Mouse (Mus musculus) midbrain, embryonic 15.5 days (tissue): ENCODE results near the gene Kcnj10. TPM values are rescaled to one million over a fixed set of nuclear protein-coding genes. Genes with fewer than 3 reads are reported as not detected.

Experiments
- ATAC-seq: fragments of 200-750 bp; cut with Nextera tagmentation; replicated peaks from 2 replicates; pipeline ENCODE4 v1.8.0; 2017; ENCODE audit warnings: moderate TSS enrichment
- H3K27ac ChIP-seq: fragments of 300-500 bp; sonication (generic); 2 replicates; pipeline ENCODE4 v1.5.1; 2015; ENCODE audit warnings: mild to moderate bottlenecking, inconsistent platforms
- H3K27me3 ChIP-seq: fragments of 300-500 bp; sonication (generic); replicated peaks from 2 replicates; pipeline ENCODE4 v1.6.1; 2015; ENCODE audit warnings: inconsistent platforms
- H3K36me3 ChIP-seq: fragments of 300-500 bp; sonication (generic); replicated peaks from 2 replicates; pipeline ENCODE4 v1.6.1; 2015; ENCODE audit warnings: inconsistent platforms
- H3K4me1 ChIP-seq: fragments of 300-500 bp; sonication (generic); 2 replicates; pipeline ENCODE4 v1.6.1; 2015; ENCODE audit warnings: inconsistent platforms
- H3K4me2 ChIP-seq: fragments of 300-500 bp; sonication (generic); 2 replicates; pipeline ENCODE4 v1.6.1; 2015; ENCODE audit warnings: inconsistent platforms, mild to moderate bottlenecking, moderate library complexity
- H3K4me3 ChIP-seq: fragments of 300-500 bp; sonication (generic); 2 replicates; pipeline ENCODE4 v1.5.1; 2015; ENCODE audit warnings: mild to moderate bottlenecking, inconsistent platforms
- H3K9ac ChIP-seq: fragments of 300-500 bp; sonication (generic); 2 replicates; pipeline ENCODE4 v1.6.1; 2015; ENCODE audit warnings: mild to moderate bottlenecking, inconsistent platforms
- H3K9me3 ChIP-seq: fragments of 300-500 bp; sonication (generic); 2 replicates; pipeline ENCODE4 v1.6.1; 2016; ENCODE audit warnings: inconsistent platforms
- WGBS: fragments of 180-500 bp; shearing (Covaris S2); methylation state at CpG from one replicate; pipeline ENCODE4 v1.1.7; 2015; ENCODE audit warnings: mixed read lengths; 5-methylcytosine and 5-hydroxymethylcytosine counted together
- polyA plus RNA-seq: library from polyadenylated mRNA; unstranded; fragments of >200 nt; fragmentation: Nextera tagmentation; extraction: Ambion mirVana; gene quantifications from 2 replicates; pipeline ENCODE4 v1.2.1, GENCODE M21; 2015

The Kcnj10 gene
- polyA plus RNA-seq, 1 experiment from 2014 or later = 1.8 TPM

- Histone ChIP-seq H3K4me1 (peaks cover 27% of the 10 kb centered on the region), H3K9ac (no peak overlapping the region), H3K27me3 (peaks cover 6% of the 10 kb centered on the region), H3K36me3 (no peaks in the 10 kb centered on the region), H3K4me3 (no peak overlapping the region), H3K9me3 (no peaks in the 10 kb centered on the region), H3K27ac (no peak overlapping the region), H3K4me2 (0 out of 2 replicates have a peak overlapping the region, but pooled peaks have one; percentile 5)
- ATAC-seq = no peak
- WGBS = 91% methylated on average over 16 of the region's 16 CpGs
These were observed 13.6 kb upstream of the Kcnj10 start for GRCm38 (mm10) chr1:172327206-172328001.

DNA sequence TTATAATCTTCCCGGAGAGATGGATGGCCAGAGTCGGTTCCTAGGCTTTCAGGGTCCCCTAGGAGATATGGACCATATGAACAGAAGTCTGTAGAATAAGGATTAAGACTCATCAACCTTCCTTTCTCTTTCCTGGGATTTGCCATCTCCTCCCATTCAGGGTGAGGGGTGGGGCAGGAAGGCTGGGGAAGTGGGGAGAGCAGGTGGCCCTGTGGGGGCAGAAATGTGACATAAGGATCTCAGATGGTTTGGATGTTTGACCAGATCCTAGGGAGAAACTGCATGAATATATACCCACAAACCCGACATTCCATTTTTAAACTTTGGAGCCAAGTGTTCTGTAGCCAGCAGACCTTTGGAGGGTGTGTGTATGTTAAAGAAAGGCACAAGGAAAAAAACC, 13.0 kb upstream of the Kcnj10 start:
- Histone ChIP-seq H3K27me3 (peaks cover 6% of the 10 kb centered on the region), H3K4me3 (no peak overlapping the region), H3K36me3 (no peaks in the 10 kb centered on the region), H3K4me1 (peaks cover 23% of the 10 kb centered on the region), H3K9ac (no peak overlapping the region), H3K27ac (no peak overlapping the region), H3K4me2 (0 out of 2 replicates have a peak overlapping the region, but pooled peaks have one; percentile 5), H3K9me3 (no peaks in the 10 kb centered on the region)
- ATAC-seq = no peak
- 68% methylated on average over 3 of the region's 3 CpGs for WGBS

- Histone ChIP-seq H3K9ac (peak overlapping the region; percentile 60; the same call in 1 of the 2 replicates), H3K27ac (no peak overlapping the region), H3K9me3 (no peaks in the 10 kb centered on the region), H3K4me3 (peak overlapping the region; percentile 42), H3K4me2 (peak overlapping the region; percentile 69), H3K4me1 (peaks cover 23% of the 10 kb centered on the region), H3K27me3 (peaks cover 6% of the 10 kb centered on the region), H3K36me3 (no peaks in the 10 kb centered on the region)
- no peak for ATAC-seq
- WGBS = 85% methylated on average over 7 of the region's 7 CpGs
These were observed 12.5 kb upstream of the Kcnj10 start for GRCm38 (mm10) chr1:172328461-172328860.

GRCm38 (mm10) chr1:172329131-172329530, 11.9 kb upstream of the Kcnj10 start, which contains the start of gene Kcnj9:
Kcnj9 (minus strand) TSS chr1:172329318.
- H3K36me3 ChIP-seq = no peaks in the 10 kb centered on the region
- H3K27me3 ChIP-seq = peaks cover 6% of the 10 kb centered on the region
- peak within 1 kb of the TSS; percentile 61 for H3K27ac ChIP-seq
- WGBS = 13% methylated on average over 9 of the region's 9 CpGs
- peak within 1 kb of the TSS; percentile 60 for H3K9ac ChIP-seq
- H3K4me2 ChIP-seq = peak within 1 kb of the TSS; percentile 69
- ATAC-seq = peak; percentile 93
- H3K4me3 ChIP-seq = peak within 1 kb of the TSS; percentile 42
- H3K4me1 ChIP-seq = peaks cover 23% of the 10 kb centered on the region
- H3K9me3 ChIP-seq = no peaks in the 10 kb centered on the region

DNA sequence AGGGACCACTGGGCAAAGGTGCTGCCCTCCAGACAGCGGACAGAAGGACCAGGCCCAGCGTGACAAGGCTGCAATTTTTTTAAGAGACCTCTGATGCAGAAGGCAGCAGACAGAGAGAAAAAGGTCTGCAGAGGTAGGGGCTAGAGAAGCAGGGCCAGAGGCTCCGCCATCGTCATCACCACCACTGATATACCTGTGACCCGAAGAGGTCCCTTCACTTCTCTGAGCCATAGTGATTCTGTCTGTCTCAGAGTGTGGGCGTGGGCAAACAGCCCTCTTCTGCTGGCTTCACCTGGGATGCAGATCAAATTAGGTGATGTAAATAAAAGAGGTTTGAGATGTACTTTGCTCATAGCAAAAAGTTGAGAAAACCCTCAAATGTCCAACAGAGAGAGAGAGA, 11.4 kb upstream of the Kcnj10 start:
- Histone ChIP-seq H3K27me3 (peaks cover 6% of the 10 kb centered on the region), H3K4me3 (no peak overlapping the region), H3K27ac (peak overlapping the region; percentile 61), H3K9ac (no peak overlapping the region), H3K4me1 (peaks cover 23% of the 10 kb centered on the region), H3K4me2 (peak overlapping the region; percentile 69), H3K36me3 (no peaks in the 10 kb centered on the region), H3K9me3 (no peaks in the 10 kb centered on the region)
- WGBS = 64% methylated on average over 6 of the region's 6 CpGs
- ATAC-seq = peak; percentile 52

DNA sequence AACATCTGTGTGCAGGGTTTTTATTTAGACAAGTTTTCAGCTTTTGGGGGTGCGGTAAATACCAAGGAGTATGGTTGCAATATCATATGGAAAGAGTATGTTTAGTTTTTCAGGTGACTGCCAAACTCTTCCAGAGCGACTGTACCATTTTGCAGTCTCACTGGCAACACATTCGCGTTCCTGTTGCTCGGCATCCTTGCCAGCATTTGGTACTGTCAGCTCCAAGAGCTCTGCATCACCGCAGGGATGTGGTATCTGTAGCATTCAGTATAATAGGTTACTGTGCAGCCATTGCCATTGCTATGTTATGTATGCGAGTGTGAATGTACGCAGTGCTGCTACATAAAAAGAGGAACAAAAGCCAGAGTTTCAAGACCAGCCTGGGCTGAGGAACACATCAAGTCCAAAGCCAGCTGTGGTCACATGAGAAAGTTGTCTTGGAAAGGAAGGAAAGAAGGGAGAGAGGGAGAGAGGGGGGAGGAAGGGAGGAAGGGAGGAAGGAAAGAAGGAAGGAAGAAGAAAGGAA, 9.5 kb upstream of the Kcnj10 start:
- ATAC-seq = no peak
- no peak overlapping the region for H3K27ac ChIP-seq
- H3K36me3 ChIP-seq = no peaks in the 10 kb centered on the region
- 70% methylated on average over 8 of the region's 8 CpGs for WGBS
- no peaks in the 10 kb centered on the region for H3K9me3 ChIP-seq
- no peak overlapping the region for H3K4me2 ChIP-seq
- peaks cover 16% of the 10 kb centered on the region for H3K4me1 ChIP-seq
- H3K9ac ChIP-seq = no peak overlapping the region
- H3K4me3 ChIP-seq = no peak overlapping the region
- peaks cover 6% of the 10 kb centered on the region for H3K27me3 ChIP-seq

DNA sequence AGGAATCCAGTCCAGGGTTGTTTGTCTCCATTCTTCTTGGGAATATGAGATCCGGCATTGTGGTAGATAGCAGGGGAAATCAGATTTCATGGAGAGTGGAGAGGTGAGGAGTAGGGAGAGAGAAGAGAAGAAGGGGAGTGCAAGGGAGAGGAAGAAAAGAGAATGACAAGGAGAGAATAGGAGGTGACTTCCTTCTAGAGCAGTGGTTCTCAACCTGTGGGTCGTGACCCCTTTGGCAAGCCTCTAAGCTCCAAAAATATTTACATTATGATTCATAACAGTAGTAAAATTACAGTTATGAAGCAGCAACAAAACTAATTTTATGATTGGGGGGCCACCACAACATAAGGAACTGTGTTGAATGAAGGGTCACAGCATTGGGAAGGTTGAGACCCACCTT, 8.1 kb upstream of the Kcnj10 start:
- Histone ChIP-seq H3K4me2 (no peak overlapping the region), H3K36me3 (no peaks in the 10 kb centered on the region), H3K4me1 (peaks cover 16% of the 10 kb centered on the region), H3K9ac (no peak overlapping the region), H3K9me3 (no peaks in the 10 kb centered on the region), H3K27ac (no peak overlapping the region), H3K27me3 (no peaks in the 10 kb centered on the region; the same call in 1 of the 2 replicates), H3K4me3 (no peak overlapping the region)
- 90% methylated on average over 2 of the region's 2 CpGs for WGBS
- ATAC-seq = no peak

GRCm38 (mm10) chr1:172333512-172333911, 7.5 kb upstream of the Kcnj10 start:
- H3K27ac ChIP-seq = no peak overlapping the region
- 18% methylated on average over 3 of the region's 3 CpGs for WGBS
- no peak overlapping the region for H3K4me2 ChIP-seq
- no peak overlapping the region for H3K4me3 ChIP-seq
- no peak for ATAC-seq
- H3K9me3 ChIP-seq = no peaks in the 10 kb centered on the region
- H3K4me1 ChIP-seq = peaks cover 14% of the 10 kb centered on the region
- H3K36me3 ChIP-seq = no peaks in the 10 kb centered on the region
- H3K9ac ChIP-seq = no peak overlapping the region
- no peaks in the 10 kb centered on the region; the same call in 1 of the 2 replicates for H3K27me3 ChIP-seq

- no peaks in the 10 kb centered on the region for H3K9me3 ChIP-seq
- H3K4me3 ChIP-seq = no peak overlapping the region
- H3K4me2 ChIP-seq = no peak overlapping the region
- H3K36me3 ChIP-seq = no peaks in the 10 kb centered on the region
- no peak overlapping the region for H3K27ac ChIP-seq
- peaks cover 5% of the 10 kb centered on the region; the same call in 1 of the 2 replicates for H3K27me3 ChIP-seq
- peaks cover 6% of the 10 kb centered on the region for H3K4me1 ChIP-seq
- 75% methylated on average over 15 of the region's 15 CpGs for WGBS
- no peak overlapping the region for H3K9ac ChIP-seq
- ATAC-seq = no peak
These were observed 5.2 kb upstream of the Kcnj10 start for GRCm38 (mm10) chr1:172335804-172336203.

- Histone ChIP-seq H3K9me3 (no peaks in the 10 kb centered on the region), H3K27me3 (peaks cover 5% of the 10 kb centered on the region), H3K4me1 (peaks cover 12% of the 10 kb centered on the region), H3K9ac (no peak overlapping the region), H3K36me3 (no peaks in the 10 kb centered on the region), H3K27ac (no peak overlapping the region), H3K4me2 (no peak overlapping the region), H3K4me3 (no peak overlapping the region)
- ATAC-seq = no peak
- WGBS = 35% methylated on average over 2 of the region's 2 CpGs
These were observed 3.4 kb upstream of the Kcnj10 start for GRCm38 (mm10) chr1:172337411-172338185.

GRCm38 (mm10) chr1:172341386-172341785, 376 bp downstream of the Kcnj10 start:
- Histone ChIP-seq H3K27ac (peak overlapping the region; percentile 46; the same call in 1 of the 2 replicates), H3K27me3 (peaks cover 5% of the 10 kb centered on the region; the same call in 1 of the 2 replicates), H3K9ac (peak overlapping the region; percentile 19; the same call in 1 of the 2 replicates), H3K36me3 (no peaks in the 10 kb centered on the region), H3K9me3 (no peaks in the 10 kb centered on the region), H3K4me1 (peaks cover 12% of the 10 kb centered on the region), H3K4me3 (peak overlapping the region; percentile 41), H3K4me2 (peak overlapping the region; percentile 75)
- 15% methylated on average over 10 of the region's 10 CpGs for WGBS
- 0 out of 2 replicates have a peak, but pooled peaks have one; percentile 7 for ATAC-seq

DNA sequence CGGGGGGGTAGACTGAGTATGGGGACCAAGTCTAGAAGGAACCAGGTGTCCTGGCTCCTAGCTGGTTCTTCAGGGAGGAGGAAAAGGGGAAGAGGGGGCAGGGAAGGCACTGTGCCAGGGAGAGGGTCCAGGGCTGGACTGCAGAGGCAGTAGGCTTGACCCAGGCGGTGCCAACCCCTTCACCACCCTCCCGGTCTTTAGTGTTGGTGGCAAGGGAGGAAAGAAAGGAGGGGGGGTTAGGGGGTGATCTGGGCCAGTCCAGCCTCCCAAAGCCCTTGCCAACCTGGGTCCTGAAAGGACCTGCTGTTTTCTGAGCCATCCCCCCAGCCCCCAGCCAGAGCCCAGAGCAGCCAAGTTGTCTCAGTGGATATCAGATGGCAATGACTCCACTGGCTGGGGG, 1.7 kb downstream of the Kcnj10 start:
- Histone ChIP-seq H3K9ac (no peak overlapping the region), H3K9me3 (no peaks in the 10 kb centered on the region), H3K27me3 (peaks cover 5% of the 10 kb centered on the region; the same call in 1 of the 2 replicates), H3K4me1 (peaks cover 12% of the 10 kb centered on the region), H3K4me2 (0 out of 2 replicates have a peak overlapping the region, but pooled peaks have one; percentile 75), H3K27ac (peak overlapping the region; percentile 53), H3K36me3 (no peaks in the 10 kb centered on the region), H3K4me3 (0 out of 2 replicates have a peak overlapping the region, but pooled peaks have one; percentile 41)
- peak; percentile 65 for ATAC-seq
- WGBS = 87% methylated on average over 3 of the region's 3 CpGs
